Mouse (Mus musculus) embryonic facial prominence, embryonic 14.5 days (tissue): ENCODE data around the gene Rps6kb2. TPM values are rescaled to one million over a fixed set of nuclear protein-coding genes. Genes with fewer than 3 reads are reported as not detected.
A peak's percentile ranks its signal among the peaks of the same experiment; 100 is the strongest.
"Not testable (repeated sequence)": the region's sequence is repeated elsewhere in the genome, so short reads cannot be mapped to it uniquely, and the experiment has no call there.

Experiments
- ATAC-seq: fragments of 200-750 bp; cut with Nextera tagmentation; 2 replicates; pipeline ENCODE4 v1.8.0; 2017; ENCODE audit warnings: low read depth, moderate number of reproducible peaks, moderate TSS enrichment
- DNase-seq: peaks from one replicate; pipeline ENCODE4 v3.0.0-alpha.2; 2015; ENCODE audit warnings: low spot score
- H3K27ac ChIP-seq: fragments of 300-500 bp; sonication (generic); replicated peaks from 2 replicates; pipeline ENCODE4 v1.5.1; 2014; ENCODE audit warnings: low read depth, mild to moderate bottlenecking, low read length, moderate library complexity
- H3K27me3 ChIP-seq: fragments of 300-500 bp; sonication (generic); replicated peaks from 2 replicates; pipeline ENCODE4 v1.6.1; 2014; ENCODE audit warnings: low read length; ENCODE audit not compliant: control insufficient read depth, insufficient read depth
- H3K36me3 ChIP-seq: fragments of 300-500 bp; sonication (generic); 2 replicates; pipeline ENCODE4 v1.6.1; 2014; ENCODE audit warnings: low read length, mixed read lengths; ENCODE audit not compliant: control insufficient read depth, insufficient read depth
- H3K4me1 ChIP-seq: fragments of 300-500 bp; sonication (generic); 2 replicates; pipeline ENCODE4 v1.6.1; 2014; ENCODE audit warnings: antibody characterized with exemption, low read length; ENCODE audit not compliant: control insufficient read depth, insufficient read depth
- H3K4me2 ChIP-seq: fragments of 300-500 bp; sonication (generic); 2 replicates; pipeline ENCODE4 v1.6.1; 2014; ENCODE audit warnings: low read depth, mild to moderate bottlenecking, low read length, moderate library complexity, mixed read lengths
- H3K4me3 ChIP-seq: fragments of 300-500 bp; sonication (generic); 2 replicates; pipeline ENCODE4 v1.5.1; 2014; ENCODE audit warnings: low read depth, mild to moderate bottlenecking, low read length
- H3K9ac ChIP-seq: fragments of 300-500 bp; sonication (generic); 2 replicates; pipeline ENCODE4 v1.6.1; 2014; ENCODE audit warnings: low read depth, mild to moderate bottlenecking, low read length, moderate library complexity, mixed read lengths
- H3K9me3 ChIP-seq: fragments of 300-500 bp; sonication (generic); 2 replicates; pipeline ENCODE4 v1.6.1; 2016; ENCODE audit warnings: low read length; ENCODE audit not compliant: control insufficient read depth
- WGBS: fragments of 180-500 bp; shearing (Covaris S2); extraction: QIAGEN DNeasy Blood & Tissue Kit; methylation state at CpG from one replicate; pipeline ENCODE4 v1.1.7; 2014; 5-methylcytosine and 5-hydroxymethylcytosine counted together
- polyA plus RNA-seq: library from polyadenylated mRNA; unstranded; fragments of >200 nt; fragmentation: Nextera tagmentation; extraction: Ambion mirVana; gene quantifications from 2 replicates; pipeline ENCODE4 v1.2.1, GENCODE M21; 2014

Gene Rps6kb2
- polyA plus RNA-seq, 1 experiment from 2014 or later = 34.1 TPM

DNA sequence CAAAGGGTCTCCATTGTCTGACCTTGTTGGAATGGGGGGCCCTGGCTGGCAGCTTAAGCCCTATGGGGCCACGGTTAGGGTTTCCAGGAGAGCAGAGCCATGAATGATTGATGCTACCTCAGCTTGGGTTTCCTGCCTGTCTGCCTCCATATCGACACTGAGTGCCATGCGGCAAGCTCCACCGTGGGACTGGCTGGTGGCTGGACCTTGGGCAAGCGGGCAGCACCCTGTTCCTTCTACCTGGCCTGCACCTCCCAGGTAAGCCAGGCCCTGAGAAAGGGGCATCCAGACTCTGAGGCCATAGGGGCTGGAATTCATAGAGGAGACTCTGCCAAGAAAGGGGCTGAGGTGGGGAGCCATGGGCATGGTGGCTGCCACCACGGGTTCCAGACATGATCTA lies 23.0 kb downstream of the Rps6kb2 start:
- no peak for ATAC-seq
- Histone ChIP-seq H3K36me3 (no peaks in the 10 kb centered on the region), H3K27ac (no peak overlapping the region), H3K9ac (no peak overlapping the region), H3K27me3 (no peaks in the 10 kb centered on the region), H3K4me3 (no peak overlapping the region), H3K4me2 (no peak overlapping the region), H3K9me3 (no peaks in the 10 kb centered on the region), H3K4me1 (no peaks in the 10 kb centered on the region)
- no peak for DNase-seq
- WGBS = 69% methylated on average over 6 of the region's 6 CpGs

DNA sequence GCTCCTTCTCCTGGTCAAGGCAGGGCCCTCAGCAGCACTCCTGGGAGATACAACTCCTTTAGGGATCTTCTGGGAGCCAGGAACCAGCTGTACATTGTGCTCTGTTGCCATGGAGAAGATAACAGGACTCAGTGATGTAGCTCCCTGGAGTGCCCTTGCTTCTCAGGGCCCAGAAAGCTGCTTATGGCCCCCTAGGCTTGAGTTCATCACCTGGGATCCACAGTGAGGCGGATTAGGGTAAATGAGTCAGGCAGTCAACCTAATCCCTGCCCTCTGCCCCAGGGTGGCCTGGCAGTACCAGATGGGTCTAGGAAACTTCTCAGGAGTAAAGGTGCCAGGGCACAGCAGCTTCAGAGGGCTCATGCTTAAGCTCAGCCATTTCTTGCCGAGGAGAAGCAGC lies 23.7 kb downstream of the Rps6kb2 start, which contains the start of gene Gpr152:
Gene Gpr152 (plus strand): TSS at position 342 of the 400 bp plus-strand sequence.
- H3K36me3 ChIP-seq = no peaks in the 10 kb centered on the region
- no peaks in the 10 kb centered on the region for H3K4me1 ChIP-seq
- H3K9ac ChIP-seq = no peak within 1 kb of the TSS
- H3K4me2 ChIP-seq = no peak within 1 kb of the TSS
- ATAC-seq (no peak), DNase-seq (no peak)
- 95% methylated on average over 2 of the region's 2 CpGs for WGBS
- H3K27me3 ChIP-seq = no peaks in the 10 kb centered on the region
- H3K9me3 ChIP-seq = no peaks in the 10 kb centered on the region
- no peak within 1 kb of the TSS for H3K27ac ChIP-seq
- H3K4me3 ChIP-seq = no peak within 1 kb of the TSS

DNA sequence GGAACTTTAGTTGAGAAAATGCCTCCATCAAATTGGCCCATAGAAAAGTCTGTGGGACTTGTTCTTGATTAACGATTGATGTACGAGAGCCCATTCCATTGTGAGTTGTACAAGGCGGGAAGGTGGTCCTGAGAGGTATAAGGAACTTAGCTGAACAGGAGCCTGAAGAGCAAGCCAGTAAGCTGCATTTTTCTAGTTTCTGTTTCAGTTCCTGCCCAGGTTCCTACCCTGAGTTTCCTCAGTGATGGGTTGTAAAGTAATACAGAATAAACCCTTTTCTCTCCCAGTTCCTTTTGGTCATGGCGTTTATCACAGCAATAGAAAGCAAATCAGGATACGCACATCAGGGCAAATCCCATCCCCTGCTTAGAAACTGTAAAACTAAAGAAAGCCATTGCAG lies 25.2 kb downstream of the Rps6kb2 start:
- Histone ChIP-seq H3K9ac (no peak overlapping the region), H3K4me3 (no peak overlapping the region), H3K27me3 (no peaks in the 10 kb centered on the region), H3K36me3 (no peaks in the 10 kb centered on the region), H3K9me3 (no peaks in the 10 kb centered on the region), H3K27ac (no peak overlapping the region), H3K4me2 (no peak overlapping the region), H3K4me1 (no peaks in the 10 kb centered on the region)
- ATAC-seq (no peak), DNase-seq (no peak)
- WGBS = 86% methylated on average over 5 of the region's 5 CpGs

DNA sequence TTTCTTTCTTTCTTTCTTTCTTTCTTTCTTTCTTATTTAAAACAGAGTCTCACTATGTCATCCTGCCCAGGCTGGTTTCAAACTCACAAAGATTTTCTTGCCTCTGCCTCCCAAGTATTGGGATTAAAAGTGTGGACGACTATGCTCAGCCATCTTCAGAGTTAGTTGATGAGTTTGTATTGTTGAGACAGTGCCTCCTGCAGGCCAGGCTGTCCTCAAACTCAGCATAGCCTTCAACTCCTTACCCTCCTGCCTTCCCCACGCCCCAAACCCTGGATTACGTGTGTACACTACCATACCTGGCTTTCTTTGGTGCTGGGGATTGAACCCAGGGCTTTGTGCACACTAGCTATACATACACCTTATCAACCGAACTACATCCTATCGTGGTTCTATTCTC lies 26.7 kb downstream of the Rps6kb2 start:
- Histone ChIP-seq H3K9ac (no peak overlapping the region), H3K27me3 (no peaks in the 10 kb centered on the region), H3K36me3 (peaks cover 9% of the 10 kb centered on the region), H3K9me3 (no peaks in the 10 kb centered on the region), H3K4me3 (no peak overlapping the region), H3K4me1 (no peaks in the 10 kb centered on the region), H3K27ac (no peak overlapping the region), H3K4me2 (no peak overlapping the region)
- no peak for ATAC-seq
- WGBS = 75% methylated on average over 5 of the region's 5 CpGs
- no peak for DNase-seq

DNA sequence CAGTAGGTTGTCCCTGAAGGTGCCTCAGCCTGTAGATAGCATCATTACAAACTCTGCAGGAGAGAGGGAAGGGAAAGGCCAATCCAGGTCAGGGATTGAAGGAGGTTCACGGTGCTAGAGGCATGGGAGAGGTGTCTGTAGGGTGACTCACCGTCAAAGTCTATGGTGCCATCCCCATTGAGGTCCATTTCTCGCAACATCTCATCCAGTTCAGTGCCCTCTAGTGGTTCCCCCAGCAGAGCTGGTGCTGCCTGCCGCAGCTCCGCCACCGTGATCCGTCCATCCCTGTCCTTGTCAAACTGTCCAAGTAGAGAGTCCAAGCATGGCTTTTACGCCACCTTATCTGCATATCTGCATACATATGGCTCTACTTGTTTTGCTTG lies 27.2 kb downstream of the Rps6kb2 start:
- peaks cover 14% of the 10 kb centered on the region for H3K36me3 ChIP-seq
- WGBS = 29% methylated on average over 5 of the region's 8 CpGs
- DNase-seq, H3K27me3 ChIP-seq, H3K4me1 ChIP-seq, H3K27ac ChIP-seq, H3K9ac ChIP-seq, H3K9me3 ChIP-seq, H3K4me2 ChIP-seq, H3K4me3 ChIP-seq: not testable (repeated sequence)
- ATAC-seq = peak; percentile 31; the same call in 1 of the 2 replicates

DNA sequence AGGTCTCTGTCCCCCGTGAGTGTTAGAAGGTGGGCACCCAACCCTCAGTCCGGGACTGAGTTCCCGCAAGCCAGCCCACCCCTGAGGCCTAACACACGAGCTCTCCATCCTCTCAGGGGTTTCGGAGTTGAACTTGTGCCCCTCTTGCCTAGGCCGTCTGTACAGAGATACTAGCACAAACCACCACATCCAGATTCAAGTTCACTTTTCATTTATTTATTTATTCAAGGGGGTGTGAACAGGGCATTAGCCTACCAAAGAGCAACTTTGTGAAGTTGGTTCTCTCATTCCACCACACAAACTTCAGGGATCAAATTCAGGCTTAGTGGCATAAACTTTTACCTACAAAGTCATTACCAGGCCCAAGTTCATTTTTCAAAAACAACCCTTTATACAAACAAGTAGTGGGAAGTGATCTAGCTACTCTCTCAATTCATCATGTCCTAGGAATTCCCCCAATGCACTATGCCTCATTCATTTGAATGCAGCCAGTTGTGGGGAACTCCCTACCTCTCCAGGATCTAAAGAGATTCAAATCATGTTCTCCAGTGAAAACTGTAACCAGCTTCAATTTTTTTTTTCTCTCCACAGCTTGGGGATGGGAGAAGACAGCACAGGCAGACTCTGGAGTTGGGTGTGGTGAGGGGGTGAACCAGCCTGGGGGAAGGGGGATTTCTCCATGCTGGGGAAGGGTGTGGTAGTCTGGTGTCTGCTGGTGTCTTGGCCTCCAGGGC lies 27.8 kb downstream of the Rps6kb2 start:
- H3K9ac ChIP-seq, H3K4me3 ChIP-seq, H3K9me3 ChIP-seq, H3K27me3 ChIP-seq, H3K4me1 ChIP-seq, DNase-seq, ATAC-seq, H3K27ac ChIP-seq, H3K4me2 ChIP-seq: not testable (repeated sequence)
- WGBS = 76% methylated on average over 6 of the region's 6 CpGs
- H3K36me3 ChIP-seq = peaks cover 18% of the 10 kb centered on the region

DNA sequence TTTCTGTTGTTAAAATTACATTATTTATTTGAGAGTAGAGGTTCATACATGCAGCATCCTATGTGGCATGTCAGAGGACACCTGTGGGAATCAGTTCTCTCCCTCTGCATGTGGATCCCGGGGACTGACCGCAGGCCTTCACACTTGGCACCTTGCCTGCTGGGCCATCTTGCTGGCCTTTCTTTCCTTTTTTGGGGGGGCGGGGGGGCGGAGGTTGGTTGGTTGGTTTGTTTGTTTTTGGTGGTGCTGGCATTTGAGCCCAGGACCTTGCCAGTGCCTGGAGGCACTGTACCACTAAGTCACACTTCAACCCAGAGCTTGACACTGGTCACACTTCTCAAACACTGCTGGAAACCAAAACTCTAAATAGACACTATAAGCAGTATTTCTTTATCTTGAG lies 28.8 kb downstream of the Rps6kb2 start:
- Histone ChIP-seq H3K27ac (no peak overlapping the region), H3K9me3 (no peaks in the 10 kb centered on the region), H3K9ac (no peak overlapping the region), H3K27me3 (no peaks in the 10 kb centered on the region), H3K36me3 (peaks cover 25% of the 10 kb centered on the region), H3K4me1 (no peaks in the 10 kb centered on the region), H3K4me2 (no peak overlapping the region), H3K4me3 (no peak overlapping the region)
- ATAC-seq (no peak), DNase-seq (no peak)
- WGBS = 83% methylated on average over 4 of the region's 4 CpGs

DNA sequence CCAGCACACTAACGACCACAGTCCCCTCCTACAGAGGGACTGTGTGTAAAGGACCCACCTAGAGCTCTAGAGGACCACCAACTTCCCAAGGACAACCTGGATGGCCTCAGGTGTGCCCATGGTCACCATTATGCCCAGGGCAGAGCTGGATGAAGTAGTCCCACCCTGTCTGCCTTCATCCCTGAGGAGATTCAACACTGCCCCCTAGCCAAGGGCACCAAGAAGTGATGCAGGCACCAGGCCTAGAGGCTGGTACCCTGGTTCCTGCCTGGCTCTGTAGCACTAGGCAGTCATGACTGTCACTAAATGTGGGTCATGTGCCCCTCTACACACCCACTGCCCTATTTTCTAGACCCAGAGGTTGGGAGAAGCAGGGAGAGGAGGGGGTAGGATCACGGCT lies 31.4 kb downstream of the Rps6kb2 start:
- H3K4me1 ChIP-seq = 0 out of 2 replicates have a peak, but pooled peaks cover 3% of the 10 kb centered on the region
- no peak overlapping the region for H3K9ac ChIP-seq
- DNase-seq (no peak), ATAC-seq (no peak)
- H3K27ac ChIP-seq = no peak overlapping the region
- no peak overlapping the region for H3K4me2 ChIP-seq
- H3K9me3 ChIP-seq = no peaks in the 10 kb centered on the region
- peaks cover 45% of the 10 kb centered on the region for H3K36me3 ChIP-seq
- no peaks in the 10 kb centered on the region for H3K27me3 ChIP-seq
- no peak overlapping the region for H3K4me3 ChIP-seq
- WGBS = 87% methylated on average over 2 of the region's 2 CpGs

DNA sequence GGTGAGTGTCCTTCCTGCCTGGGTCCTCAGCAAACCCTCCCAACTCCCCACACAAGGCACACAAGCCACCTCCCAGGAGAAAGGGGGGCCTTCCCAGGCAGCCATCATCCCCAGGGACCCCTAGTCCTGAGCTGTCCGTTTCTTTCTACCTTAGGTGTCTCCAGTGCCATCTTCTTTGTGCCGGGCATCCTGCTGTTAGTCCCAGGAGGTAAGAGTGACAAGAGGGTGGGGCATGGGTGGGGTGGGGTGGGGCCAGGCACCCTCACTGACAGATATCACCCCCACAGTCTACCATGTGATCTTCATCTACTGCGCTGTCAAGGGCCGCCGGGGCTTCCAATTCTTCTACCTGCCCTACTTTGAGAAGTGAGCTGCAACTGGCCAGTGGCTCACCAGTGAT lies 32.1 kb downstream of the Rps6kb2 start:
- WGBS = 84% methylated on average over 5 of the region's 5 CpGs
- DNase-seq (no peak), ATAC-seq (no peak)
- H3K36me3 ChIP-seq = peaks cover 45% of the 10 kb centered on the region
- no peak overlapping the region for H3K4me3 ChIP-seq
- no peak overlapping the region for H3K27ac ChIP-seq
- H3K9me3 ChIP-seq = no peaks in the 10 kb centered on the region
- 0 out of 2 replicates have a peak, but pooled peaks cover 6% of the 10 kb centered on the region for H3K4me1 ChIP-seq
- H3K4me2 ChIP-seq = no peak overlapping the region
- H3K27me3 ChIP-seq = no peaks in the 10 kb centered on the region
- no peak overlapping the region for H3K9ac ChIP-seq
